Mouse (Mus musculus): ENCODE data around the gene Lsg1.

Gene Lsg1

DNA sequence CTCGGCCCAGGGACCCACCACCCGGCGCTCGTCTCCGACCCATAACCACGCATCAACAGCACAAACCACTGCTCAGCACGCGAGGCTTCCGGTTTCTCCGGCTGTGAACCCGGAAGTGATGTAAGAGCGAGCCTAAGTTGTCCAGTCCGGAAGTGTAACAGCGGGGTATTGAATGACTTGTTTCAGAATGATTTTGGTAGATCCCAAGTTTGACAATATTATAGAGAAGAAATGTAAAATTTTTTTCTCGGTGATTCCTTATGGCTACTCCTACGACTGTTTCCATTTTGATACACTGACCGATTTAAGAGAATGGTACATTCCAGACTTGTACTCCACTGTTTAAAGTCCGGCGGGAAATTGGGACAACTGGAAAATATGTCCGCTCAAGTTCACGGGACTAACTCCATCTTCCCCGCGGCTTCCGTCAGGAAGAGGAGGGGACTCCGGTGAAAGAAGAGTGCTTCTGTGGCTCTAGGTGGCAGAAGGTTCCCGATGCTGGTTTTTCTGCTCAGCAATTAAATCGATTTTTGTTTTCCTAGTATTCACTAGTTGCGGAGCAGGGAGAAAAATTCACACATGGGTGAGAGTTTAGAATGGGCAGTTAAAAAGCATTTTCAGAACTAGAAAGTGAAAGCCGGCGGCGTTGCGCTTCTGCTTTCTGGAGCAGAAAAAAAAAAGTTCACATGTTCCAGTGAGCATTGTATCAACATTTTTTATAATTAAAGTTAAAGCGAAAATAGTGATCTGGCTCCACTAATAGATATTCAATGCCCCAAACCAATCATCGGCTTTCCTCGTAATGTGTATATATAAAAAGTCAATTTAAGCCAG, at the start of gene Lsg1:
Gene Lsg1, minus strand, starts transcription at position 99 of the 834 bp plus-strand sequence.
- DNase-seq (ENCODE audit: low spot score in 2 of 2): peak; percentile 54 to 81

DNA sequence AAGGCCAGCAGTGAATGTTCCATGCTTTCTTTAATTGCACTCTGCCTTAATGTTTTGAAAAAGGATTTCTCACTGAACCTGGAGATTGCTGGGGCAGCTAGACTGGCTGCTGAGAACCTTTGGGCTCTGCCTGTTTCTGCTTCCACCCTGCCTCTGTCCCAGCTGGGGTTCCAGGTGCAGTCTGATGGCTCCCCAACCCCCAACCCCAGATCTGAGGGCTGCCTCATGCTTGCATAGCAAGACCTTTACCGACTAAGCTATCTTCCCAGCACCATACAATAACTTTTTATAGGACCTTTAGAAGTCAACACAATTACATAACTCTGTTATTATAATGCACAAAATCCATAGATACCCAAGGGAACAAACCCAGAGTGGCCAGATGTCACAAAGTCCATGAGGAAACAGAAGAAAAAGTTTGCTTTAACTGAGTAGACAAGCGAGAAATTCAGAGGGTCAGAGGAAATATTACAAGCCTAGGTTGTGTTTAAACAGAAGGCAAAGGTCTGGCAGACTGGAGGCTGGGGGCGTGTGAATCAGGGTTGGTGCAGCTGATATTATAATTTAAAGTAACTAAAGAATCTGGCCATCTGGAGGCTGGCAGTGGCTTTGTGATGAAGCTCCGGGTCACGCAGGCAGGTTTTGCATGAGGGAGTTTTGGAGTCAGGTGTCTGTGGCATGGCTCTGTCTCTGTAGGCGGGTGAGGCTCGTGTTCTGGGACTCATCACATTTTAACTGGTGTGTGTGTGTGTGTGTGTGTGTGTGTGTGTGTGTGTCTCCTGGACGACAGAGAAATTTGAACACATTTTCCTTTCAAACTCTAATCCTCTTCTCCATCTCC, 46.7 kb upstream of the Lsg1 start:
- DNase-seq (ENCODE audit: low spot score in 2 of 2): no peak

DNA sequence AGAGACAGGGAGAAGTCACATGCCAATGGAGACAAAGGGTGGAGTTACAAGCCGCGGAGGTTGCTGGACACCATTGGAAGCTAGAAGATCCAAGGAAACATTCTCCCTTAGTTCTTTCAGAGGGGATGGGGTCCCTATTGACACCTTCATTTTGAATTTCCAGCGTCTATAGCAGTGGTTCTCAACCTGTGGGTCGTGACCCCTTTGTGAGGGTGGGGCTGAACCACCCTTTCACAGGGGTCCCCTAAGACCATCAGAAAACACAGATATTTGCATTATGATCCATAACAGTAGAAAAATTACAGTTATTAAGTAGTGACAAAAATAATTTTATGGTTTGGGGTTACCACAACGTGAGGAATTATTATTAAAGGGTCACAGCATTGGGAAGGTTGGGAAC, 42.1 kb upstream of the Lsg1 start:
- no peak for DNase-seq (ENCODE audit: low spot score in 2 of 2)

DNA sequence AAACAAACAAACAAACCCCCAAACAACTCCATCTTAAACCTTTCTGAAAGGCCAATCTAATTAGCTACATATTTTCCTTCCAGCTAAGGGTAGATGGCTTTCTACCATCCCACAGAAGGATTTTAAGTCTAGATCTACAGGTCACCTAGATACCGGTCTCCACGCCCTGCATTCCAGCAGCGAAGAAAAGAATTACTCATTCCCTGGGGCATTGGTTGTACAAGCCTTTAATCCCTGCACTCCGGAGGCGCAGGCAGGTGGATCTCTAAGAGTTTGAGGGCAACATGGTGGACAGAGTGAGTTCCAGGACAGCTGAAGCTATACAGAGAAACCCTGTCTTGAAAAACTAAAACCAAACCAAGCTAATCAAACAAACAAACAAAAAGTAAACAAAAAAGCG, 41.0 kb upstream of the Lsg1 start:
- no peak for DNase-seq (ENCODE audit: low spot score in 2 of 2)

DNA sequence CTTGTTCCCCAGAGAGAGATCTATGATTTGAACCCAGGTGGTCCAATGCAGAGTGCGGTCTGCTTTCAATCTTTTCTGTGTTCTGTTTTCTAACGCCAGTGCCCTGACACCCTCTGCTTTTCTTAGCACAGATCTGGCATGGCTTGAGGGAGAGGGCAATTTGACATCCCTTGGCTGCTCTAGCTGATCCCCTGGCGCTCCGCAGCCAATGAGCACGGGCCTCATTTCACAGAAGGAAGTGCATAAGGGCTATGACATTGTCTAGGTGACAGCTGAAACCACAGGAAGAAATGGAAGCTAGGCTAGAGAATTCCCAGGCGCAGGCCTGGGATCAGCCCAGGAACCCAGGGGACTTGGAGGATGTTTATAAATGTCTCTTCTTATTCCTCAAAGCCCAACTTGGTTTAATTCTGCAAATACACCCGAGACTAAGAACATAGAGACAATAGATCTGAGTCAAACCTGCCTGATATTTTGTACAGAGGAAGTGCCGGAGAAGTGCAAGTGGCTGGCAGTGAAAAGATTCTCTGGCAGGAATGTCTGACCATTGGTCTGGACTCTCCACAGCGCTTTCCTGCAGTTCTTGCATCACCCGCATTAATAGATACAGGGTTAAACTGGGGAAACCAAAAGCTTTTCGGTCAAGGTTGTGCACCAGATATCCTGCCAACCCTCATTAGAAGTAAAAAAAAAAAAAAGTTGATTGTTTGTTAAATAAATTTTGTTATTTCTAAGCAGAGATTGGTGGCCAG, 40.4 kb upstream of the Lsg1 start:
- no peak for DNase-seq (ENCODE audit: low spot score in 2 of 2)

DNA sequence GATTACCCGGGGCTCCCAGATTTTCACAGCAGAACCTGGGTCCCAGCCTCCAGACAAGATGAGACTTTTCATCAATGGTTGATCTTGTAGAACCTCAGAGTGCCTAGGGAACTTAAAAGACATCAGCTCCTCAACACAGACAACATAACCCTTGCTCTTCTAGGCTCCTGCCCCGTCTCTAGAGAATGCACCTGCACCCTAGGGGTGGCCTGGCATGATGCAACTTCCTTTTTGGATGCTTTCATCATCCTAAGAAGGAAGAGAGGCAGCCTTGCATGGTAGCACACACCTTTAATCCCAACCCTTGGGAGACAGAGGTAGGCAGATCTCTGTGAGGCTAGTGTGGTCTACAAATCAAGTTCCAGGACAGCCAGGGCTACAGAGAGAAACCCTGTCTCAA, 37.2 kb upstream of the Lsg1 start:
- no peak for DNase-seq (ENCODE audit: low spot score in 2 of 2)

DNA sequence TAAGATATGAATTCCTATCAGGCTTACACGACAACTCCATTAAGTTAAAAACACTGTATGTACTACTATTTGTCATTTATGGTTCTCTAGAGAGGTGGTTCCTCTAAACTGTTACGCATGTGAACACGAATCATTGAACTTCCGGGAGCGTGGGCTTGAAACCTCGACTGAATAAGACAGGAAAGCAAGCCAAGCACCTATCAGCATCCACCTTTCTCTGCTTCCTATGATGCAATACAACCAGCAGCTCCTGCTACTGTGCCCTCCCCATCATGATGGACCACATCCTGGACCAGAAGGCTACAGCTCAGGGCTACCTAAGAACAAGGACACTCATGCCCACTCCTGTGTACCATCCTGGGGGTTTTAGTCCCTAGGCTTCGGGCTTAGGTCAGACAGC, 36.3 kb upstream of the Lsg1 start:
- no peak for DNase-seq (ENCODE audit: low spot score in 2 of 2)

DNA sequence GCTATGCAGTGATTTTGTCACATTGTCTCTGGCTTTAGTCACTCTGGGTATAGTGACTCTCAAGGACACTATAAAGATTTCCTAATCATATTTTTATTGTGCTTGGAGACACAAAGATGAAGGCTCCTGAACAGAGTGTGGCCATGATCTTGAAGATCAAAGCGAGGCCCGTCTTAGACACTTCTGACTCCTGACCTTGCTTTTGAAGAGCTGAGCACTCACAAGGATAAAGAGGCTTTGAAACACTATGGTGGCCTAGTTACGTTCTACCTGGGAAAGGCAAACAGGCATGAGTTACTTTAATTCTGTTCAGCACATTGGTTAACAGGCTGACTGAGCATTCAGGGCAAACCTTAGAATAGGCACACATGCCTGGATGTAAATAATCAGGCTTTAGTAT, 28.9 kb upstream of the Lsg1 start:
- DNase-seq (ENCODE audit: low spot score in 2 of 2): no peak

DNA sequence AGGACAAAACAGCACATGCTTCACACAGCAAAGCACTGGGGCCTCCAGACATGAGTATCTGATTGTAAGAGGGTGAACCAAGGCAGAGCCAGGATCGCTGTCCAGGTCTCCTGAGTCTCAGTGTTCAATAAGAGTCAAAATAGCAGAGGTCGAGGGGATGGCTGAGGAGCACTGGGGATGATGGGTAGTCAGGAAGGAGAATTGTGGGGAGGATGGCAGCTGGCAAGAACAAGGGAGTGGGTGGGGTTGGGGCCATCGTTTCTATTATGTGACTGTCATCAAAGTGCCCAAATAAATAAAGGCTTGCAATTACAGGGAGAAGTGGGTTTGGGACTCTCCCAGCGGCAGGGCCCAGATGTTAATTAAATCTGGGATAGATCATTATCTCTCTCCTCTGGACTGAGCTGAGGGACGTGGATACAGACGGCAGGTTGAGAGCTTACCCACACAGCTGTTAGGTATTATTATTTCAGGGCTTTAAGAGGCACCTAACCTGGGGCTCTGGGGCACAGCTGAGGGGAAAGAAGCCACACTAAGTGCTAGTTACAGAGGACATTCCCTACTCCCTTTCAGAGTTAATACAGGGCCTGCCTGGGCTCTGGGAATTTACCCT, 27.4 kb upstream of the Lsg1 start:
- DNase-seq (ENCODE audit: low spot score in 2 of 2): no peak

DNA sequence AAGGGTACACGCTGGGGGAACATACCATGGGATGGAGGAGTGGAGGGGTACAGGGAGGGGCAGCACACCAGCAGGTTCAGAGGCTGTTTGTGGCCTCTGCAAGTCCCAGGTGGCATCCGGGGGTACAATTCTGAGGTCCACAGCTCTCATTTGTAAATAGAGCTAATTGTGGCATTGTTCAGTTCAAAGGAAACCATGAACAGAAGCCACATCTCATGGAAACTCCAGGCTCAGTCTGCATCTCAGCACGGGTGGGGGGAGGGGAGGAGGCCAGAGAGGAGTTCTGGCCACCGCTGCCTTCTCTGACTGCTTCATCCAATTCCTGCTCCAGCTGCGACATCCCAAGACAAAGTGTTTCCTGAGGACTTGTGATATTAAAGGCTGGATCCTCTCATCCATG, 26.7 kb upstream of the Lsg1 start:
- DNase-seq (ENCODE audit: low spot score in 2 of 2): no peak

DNA sequence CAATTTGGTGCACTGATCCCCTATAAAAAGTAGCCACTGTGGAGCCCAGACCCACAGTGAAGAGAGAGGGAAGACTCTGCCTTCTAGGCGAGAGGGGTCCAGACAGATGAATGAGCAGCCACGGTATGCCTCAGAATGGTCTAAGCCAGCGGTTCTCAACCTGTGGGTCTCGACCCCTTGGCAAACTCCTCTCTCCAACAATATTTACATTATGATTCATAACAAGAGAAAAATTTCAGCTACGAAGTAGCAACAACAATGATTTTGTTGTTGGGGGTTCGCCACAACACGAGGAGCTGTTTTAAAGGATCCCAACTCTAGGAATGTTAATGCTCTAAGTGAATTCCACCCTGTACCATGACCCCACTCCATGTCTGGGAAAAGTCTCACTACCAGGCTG, 25.7 kb upstream of the Lsg1 start:
- no peak for DNase-seq (ENCODE audit: low spot score in 2 of 2)

DNA sequence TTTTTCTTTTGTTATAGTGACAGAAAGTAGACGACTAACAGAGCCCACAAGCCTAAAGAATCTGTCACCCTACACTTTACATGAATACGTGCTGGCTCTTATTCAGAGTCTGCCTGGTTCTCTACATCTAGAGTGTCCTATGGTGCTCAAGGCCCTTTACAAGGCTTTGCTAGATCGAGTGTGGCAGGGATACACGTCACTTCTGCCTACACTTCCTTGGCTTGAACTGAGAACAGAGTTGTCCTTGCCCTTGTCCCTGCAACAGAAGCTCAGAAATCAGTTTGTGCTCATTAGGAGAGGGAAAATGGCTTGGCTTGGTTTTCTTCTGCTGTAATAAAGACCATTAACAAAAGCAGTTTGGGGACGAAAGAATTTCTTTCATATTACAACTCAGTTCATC, 23.9 kb upstream of the Lsg1 start:
- DNase-seq (ENCODE audit: low spot score in 2 of 2): no peak

DNA sequence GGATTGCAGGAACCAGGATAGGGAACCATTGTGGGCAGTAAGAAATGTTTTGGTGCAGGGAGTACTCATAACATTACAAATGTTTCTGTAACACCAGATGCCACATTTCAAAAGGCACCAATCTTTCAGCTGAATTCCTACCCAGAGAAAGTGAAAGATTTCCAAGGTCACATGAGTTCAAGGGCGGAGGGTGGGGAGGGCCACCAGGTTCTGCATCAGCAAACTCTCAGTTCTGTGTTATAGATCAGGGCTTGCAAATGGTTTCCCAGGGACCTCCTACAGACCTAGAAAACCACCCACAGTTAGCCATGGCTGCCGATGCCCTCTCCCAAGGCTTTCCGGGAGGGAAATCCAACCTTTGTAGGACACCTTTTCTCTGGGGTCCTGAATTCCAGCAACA, 20.5 kb upstream of the Lsg1 start:
- no peak for DNase-seq (ENCODE audit: low spot score in 2 of 2)

DNA sequence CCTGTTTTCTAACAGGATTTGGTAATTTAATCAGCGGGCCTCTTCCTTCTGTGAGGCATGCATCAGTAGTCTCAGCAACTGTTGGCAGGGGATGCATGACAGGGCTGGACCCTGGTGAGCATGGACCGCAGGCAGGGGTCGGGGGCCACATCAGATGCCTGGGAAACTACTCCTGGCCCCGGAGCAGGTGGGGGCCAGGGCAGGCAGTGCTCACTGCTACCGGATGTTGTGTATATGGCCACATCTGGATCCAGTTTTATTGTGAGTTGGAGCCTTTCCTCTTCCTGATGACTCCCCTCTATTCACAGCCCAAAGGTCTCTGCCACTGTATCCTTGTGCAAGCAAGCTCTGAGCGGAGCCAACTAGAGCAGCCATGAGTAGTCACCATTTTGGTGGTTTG, 18.1 kb upstream of the Lsg1 start:
- DNase-seq (ENCODE audit: low spot score in 2 of 2): no peak

DNA sequence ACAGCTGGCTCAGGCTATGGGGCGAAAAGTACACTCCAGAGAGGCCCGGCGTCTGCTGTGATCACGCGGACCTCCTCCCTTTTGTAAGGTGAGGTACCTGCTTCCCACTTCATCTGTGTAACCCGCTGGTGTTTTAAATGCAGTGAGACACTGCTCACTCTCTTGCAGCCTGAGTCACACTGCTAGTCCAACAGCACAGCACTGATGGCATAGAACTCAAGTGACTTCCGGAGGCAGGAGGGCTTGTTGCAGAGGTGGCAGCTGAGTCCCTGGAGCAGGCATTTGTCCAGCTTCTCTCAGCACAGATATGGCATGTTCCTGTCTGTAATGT, 17.4 kb upstream of the Lsg1 start:
- no peak for DNase-seq (ENCODE audit: low spot score in 2 of 2)

DNA sequence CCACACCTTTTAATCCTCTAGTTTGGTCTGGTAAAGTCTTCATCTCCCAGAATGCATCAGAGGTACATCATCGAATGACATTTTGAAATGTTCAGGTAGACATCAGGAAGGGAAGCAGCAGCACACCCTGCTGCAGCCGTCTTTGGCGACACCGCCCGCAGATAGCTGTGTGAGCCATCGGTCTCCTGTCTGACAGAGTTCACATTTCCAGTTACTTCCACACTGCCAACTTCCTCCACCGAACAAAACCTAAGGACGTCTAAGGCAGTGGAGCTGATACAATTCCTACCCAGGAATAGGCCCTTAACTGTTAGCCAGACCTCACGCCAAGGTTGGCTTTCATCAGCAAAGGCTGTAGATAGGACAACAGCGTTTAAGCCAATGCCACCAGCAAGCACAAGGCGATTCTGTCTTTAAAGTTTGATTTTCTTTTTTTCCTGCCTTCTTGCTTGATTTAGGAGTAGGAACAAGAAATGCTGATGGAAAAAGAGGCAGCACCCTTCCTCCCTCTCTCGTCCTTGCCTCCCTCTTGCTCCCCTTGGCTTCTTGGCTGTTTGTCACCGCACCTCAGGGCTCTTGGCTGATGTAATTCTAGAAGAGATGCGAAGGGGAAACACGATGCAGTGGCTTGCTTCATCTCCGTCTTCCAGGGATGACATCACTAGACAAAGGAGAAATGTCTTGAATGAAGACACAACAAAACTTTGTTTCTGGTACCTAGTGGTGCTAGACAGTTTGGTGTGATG, 16.8 kb upstream of the Lsg1 start:
- DNase-seq (ENCODE audit: low spot score in 2 of 2): no peak

DNA sequence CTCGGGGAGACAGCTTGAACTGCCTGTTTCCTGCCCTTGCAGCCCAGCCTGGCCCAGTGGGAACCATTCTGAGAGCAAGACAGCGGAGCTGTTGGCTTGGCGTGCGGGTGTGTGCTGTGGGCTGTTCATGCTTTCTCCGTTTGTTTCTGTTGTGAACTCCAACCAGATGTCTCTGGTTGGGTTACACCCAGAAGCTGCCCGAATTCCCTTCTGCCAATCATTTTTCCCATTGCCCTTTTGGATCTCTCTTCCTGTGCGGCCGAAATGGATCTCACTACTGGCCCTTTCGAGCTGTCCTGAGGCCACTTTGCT, 16.1 kb upstream of the Lsg1 start:
- DNase-seq (ENCODE audit: low spot score in 2 of 2): no peak

DNA sequence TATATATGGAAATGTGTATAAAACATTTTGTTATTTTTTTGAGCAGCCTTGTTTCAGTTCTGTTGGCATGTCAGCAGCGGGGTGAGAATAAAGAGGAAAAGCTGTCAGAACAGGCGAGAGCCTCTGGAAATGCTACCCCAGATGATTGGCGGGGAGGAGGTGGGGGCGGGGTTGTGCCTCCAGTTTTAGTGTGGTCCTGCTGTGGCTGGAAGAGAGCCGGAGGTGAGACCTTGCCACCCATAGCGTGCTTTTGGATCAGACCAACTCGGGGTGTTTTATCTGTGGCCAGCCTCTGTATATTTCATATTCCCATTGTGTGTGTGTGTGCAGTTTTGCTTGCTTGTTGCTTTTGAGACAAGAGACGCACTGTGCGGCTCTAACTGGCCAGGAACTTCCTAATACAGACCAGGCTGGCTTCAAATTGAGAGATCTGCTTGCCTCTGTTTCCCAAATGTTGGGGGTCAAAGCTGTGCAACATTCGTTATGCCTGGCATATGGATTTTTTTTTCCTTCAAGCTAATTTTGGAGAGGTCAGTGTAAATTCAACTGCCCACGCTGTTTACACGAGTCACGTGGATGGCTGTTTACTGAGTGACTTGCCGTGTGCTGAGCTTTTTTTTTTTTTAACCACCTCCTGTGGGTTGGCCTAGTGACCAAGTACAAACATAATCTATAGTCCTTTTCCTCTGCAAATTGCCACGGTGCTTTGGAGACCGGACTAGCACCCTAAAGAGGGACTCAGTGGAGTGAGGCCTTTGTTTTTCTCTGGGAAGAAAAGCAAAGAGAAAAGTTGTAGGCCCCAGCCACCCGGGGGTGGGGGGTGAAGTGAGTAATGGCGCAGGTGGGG, 15.5 kb upstream of the Lsg1 start:
- DNase-seq (ENCODE audit: low spot score in 2 of 2): no peak

DNA sequence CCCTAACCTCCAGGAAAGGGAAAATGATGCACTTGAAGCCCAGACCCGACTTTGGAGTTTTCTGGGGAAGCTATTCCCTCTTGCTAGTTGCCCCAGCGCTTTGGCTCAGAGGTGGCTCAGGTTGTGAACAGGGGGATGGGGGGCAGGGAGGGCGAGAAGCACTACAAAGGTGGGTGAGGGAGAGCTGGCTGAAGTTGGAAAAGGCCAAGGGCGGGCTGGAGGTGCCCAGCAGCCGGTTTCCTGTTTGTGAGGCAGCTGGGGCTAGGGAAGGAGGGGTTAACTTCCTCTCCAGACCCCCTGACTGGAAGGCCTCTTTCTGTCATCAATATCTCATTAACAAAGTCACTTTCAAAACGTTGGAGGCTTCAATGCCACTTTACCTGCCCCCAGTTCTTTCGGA, 14.6 kb upstream of the Lsg1 start:
- DNase-seq (ENCODE audit: low spot score in 2 of 2): no peak

DNA sequence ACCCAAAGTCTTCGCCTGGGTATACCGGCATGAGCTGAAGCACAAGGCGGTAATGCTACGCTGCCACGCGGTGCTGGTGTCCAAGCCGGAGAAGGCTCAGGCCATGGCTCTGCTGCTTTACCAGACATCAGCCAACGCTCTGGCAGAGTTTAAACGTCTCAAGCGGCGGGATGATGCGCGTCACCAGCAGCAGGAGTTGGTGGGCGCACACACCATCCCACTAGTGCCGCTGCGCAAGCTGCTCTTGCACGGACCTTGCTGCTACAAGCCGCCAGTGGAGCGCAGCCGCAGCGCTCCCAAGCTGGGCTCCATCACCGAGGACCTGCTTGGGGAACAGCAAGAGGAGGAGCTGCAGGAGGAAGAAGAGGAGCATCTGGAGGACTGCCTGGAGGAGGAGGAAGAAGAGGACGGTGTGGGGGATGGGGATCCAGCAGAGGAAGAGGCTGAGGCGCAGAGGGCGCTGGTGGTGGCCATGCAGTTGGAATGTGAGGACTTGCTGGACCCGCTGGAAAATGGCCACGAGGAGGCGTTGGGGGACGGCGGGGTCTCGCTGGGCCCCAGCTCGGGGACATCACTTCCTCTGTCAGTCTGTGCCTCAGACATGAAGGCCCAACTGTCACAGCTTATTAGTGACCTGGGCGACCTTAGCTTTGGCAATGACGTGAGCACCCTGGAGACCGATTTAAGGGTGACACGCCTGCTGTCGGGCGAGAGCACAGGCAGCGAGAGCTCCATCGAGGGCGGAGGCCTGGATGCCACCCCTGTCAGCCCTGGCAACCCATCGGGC, 13.8 kb upstream of the Lsg1 start:
- no peak for DNase-seq (ENCODE audit: low spot score in 2 of 2)

Data from urinary bladder, adult 18-20 months (tissue).